Mouse (Mus musculus) spleen, adult 2 months (tissue): ENCODE measurements around the gene Spa17.

ENCODE experiments used
- CTCF ChIP-seq: fragments of 200-500 bp; IDR thresholded peaks from 2 replicates; pipeline ENCODE4 v1.5.1; 2011; ENCODE audit warnings: mild to moderate bottlenecking, inconsistent platforms; ENCODE audit not compliant: insufficient read depth, insufficient read length, insufficient replicate concordance; ENCODE audit errors: extremely low read depth
- POLR2A ChIP-seq: fragments of 200-500 bp; IDR thresholded peaks from 2 replicates; pipeline ENCODE4 v1.6.1; 2011; ENCODE audit warnings: low read depth, low read length, inconsistent platforms

- TF ChIP-seq POLR2A, result no peak
- TF ChIP-seq CTCF, result no peak
These were observed 37.1 kb upstream of the Spa17 start for GRCm38 (mm10) chr9:37650639-37651038.
